Mouse (Mus musculus) liver, adult 2 months (tissue): Measurements from ENCODE around the gene Wnt5b. TPM values are rescaled to one million over a fixed set of nuclear protein-coding genes. Genes with fewer than 3 reads are reported as not detected.

Experiments
- DNase-seq: peaks from one replicate; pipeline ENCODE4 v3.0.0-alpha.2; 2011; ENCODE audit warnings: low read depth, low spot score; ENCODE audit errors: extremely low read depth
- H3K27ac ChIP-seq: fragments of 200-500 bp; replicated peaks from 2 replicates; pipeline ENCODE4 v1.5.1; 2012; ENCODE audit warnings: low read depth, mild to moderate bottlenecking, control low read depth, inconsistent platforms, low read length; ENCODE audit not compliant: insufficient read depth
- H3K27me3 ChIP-seq: fragments of 200-500 bp; 2 replicates; pipeline ENCODE4 v1.6.1; 2012; ENCODE audit warnings: mild to moderate bottlenecking, moderate library complexity, low read length, inconsistent platforms; ENCODE audit not compliant: control insufficient read depth, insufficient read depth
- H3K36me3 ChIP-seq: fragments of 200-500 bp; 2 replicates; pipeline ENCODE4 v1.6.1; 2012; ENCODE audit warnings: low read length, inconsistent platforms; ENCODE audit not compliant: control insufficient read depth, insufficient read depth
- H3K4me1 ChIP-seq: fragments of 200-500 bp; 2 replicates; pipeline ENCODE4 v1.6.1; 2011; ENCODE audit warnings: low read length; ENCODE audit not compliant: control insufficient read depth, insufficient read depth
- H3K4me3 ChIP-seq: fragments of 200-500 bp; 2 replicates; pipeline ENCODE4 v1.5.1; 2011; ENCODE audit warnings: low read depth, mild to moderate bottlenecking, control low read depth, low read length, moderate library complexity; ENCODE audit not compliant: insufficient read depth
- H3K79me2 ChIP-seq: fragments of 200-500 bp; 2 replicates; pipeline ENCODE4 v1.6.1; 2012; ENCODE audit warnings: inconsistent platforms, mild to moderate bottlenecking, low read length, moderate library complexity; ENCODE audit not compliant: control insufficient read depth, insufficient read depth
- H3K9ac ChIP-seq: fragments of 200-500 bp; 2 replicates; pipeline ENCODE4 v1.6.1; 2012; ENCODE audit warnings: low read depth, mild to moderate bottlenecking, control low read depth, inconsistent platforms, low read length
- CTCF ChIP-seq: fragments of 200-500 bp; IDR thresholded peaks from 2 replicates; pipeline ENCODE4 v1.5.1; 2011; ENCODE audit warnings: low read depth, low read length, control low read depth
- POLR2A ChIP-seq: fragments of 200-500 bp; IDR thresholded peaks from 2 replicates; pipeline ENCODE4 v1.6.1; 2011; ENCODE audit warnings: low read length, control low read depth; ENCODE audit not compliant: insufficient read depth; ENCODE audit errors: extremely low read depth
- WGBS: fragments of 180-500 bp; shearing (Covaris S2); methylation state at CpG from one replicate; pipeline ENCODE4 v1.1.7; 2018; 5-methylcytosine and 5-hydroxymethylcytosine counted together
- polyA plus RNA-seq: library from polyadenylated mRNA; depleted of rRNA; stranded (reverse); fragments of >200 nt; gene quantifications from 2 replicates; pipeline ENCODE4 v1.2.3, GENCODE M21; 2012
- total RNA-seq: library from RNA; depleted of rRNA; stranded (reverse); fragments of >200 nt; gene quantifications from 2 replicates; pipeline ENCODE4 v1.2.3, GENCODE M21; 2014

The Wnt5b gene
- total and polyA plus RNA-seq, 2 experiments = 4.7 to 5.8 TPM

GRCm38 (mm10) chr6:119405310-119405709, 138.8 kb downstream of the Wnt5b start:
- DNase-seq = peak; percentile 92
- Histone ChIP-seq H3K27ac (peak overlapping the region; percentile 97), H3K4me3 (no peak overlapping the region), H3K27me3 (no peaks in the 10 kb centered on the region), H3K79me2 (peaks cover 3% of the 10 kb centered on the region; the same call in 1 of the 2 replicates), H3K4me1 (peaks cover 47% of the 10 kb centered on the region), H3K36me3 (peaks cover 41% of the 10 kb centered on the region), H3K9ac (peak overlapping the region; percentile 60)
- TF ChIP-seq CTCF (no peak), POLR2A (no peak)
- 19% methylated on average over 7 of the region's 7 CpGs for WGBS

DNA sequence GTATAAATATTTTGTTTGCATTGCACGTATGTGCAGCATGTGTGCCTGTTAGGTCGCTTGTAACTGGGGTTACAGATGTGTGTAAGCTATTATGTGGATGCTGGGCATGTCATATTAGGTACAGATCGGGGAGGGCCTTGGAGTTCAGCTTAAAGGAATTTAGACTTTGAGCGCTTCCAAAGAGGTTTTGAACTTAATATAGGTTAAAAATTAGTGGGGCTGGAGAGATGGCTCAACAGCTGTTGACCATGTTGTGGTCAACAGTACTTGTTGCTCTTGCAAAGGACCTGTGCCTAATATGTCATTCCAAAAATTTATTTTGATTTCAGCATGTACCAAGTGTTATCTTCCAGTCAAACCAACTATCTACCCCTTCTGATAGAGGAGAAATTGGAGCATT, 139.3 kb downstream of the Wnt5b start:
- 30% methylated on average over 4 of the region's 4 CpGs for WGBS

GRCm38 (mm10) chr6:119402976-119403375, 141.2 kb downstream of the Wnt5b start:
- Histone ChIP-seq H3K27ac (peak overlapping the region; percentile 74), H3K9ac (no peak overlapping the region), H3K4me3 (no peak overlapping the region), H3K79me2 (peaks cover 3% of the 10 kb centered on the region; the same call in 1 of the 2 replicates), H3K27me3 (no peaks in the 10 kb centered on the region), H3K36me3 (peaks cover 46% of the 10 kb centered on the region), H3K4me1 (peaks cover 52% of the 10 kb centered on the region)
- peak; percentile 74 for DNase-seq
- no peak for TF ChIP-seq POLR2A
- no peak for TF ChIP-seq CTCF
- 26% methylated on average over 3 of the region's 3 CpGs for WGBS

More for the DNA sequence above, 139.3 kb downstream of the Wnt5b start:
- peaks cover 3% of the 10 kb centered on the region; the same call in 1 of the 2 replicates for H3K79me2 ChIP-seq
- H3K4me1 ChIP-seq = peaks cover 50% of the 10 kb centered on the region
- peak overlapping the region; percentile 18 for H3K27ac ChIP-seq
- peaks cover 41% of the 10 kb centered on the region for H3K36me3 ChIP-seq
- TF ChIP-seq CTCF = no peak
- no peak for TF ChIP-seq POLR2A
- no peak overlapping the region for H3K9ac ChIP-seq
- H3K27me3 ChIP-seq = no peaks in the 10 kb centered on the region
- DNase-seq = peak; percentile 52
- H3K4me3 ChIP-seq = no peak overlapping the region

- WGBS = 39% methylated on average over 8 of the region's 8 CpGs
- TF ChIP-seq POLR2A = no peak
- TF ChIP-seq CTCF = no peak
- Histone ChIP-seq H3K4me1 (peaks cover 54% of the 10 kb centered on the region), H3K36me3 (peaks cover 51% of the 10 kb centered on the region), H3K4me3 (no peak overlapping the region), H3K27ac (peak overlapping the region; percentile 74), H3K27me3 (no peaks in the 10 kb centered on the region), H3K79me2 (peaks cover 3% of the 10 kb centered on the region; the same call in 1 of the 2 replicates), H3K9ac (0 out of 2 replicates have a peak overlapping the region, but pooled peaks have one; percentile 6)
- DNase-seq = peak; percentile 52
Observed at GRCm38 (mm10) chr6:119401545-119402304, 142.4 kb downstream of the Wnt5b start.

DNA sequence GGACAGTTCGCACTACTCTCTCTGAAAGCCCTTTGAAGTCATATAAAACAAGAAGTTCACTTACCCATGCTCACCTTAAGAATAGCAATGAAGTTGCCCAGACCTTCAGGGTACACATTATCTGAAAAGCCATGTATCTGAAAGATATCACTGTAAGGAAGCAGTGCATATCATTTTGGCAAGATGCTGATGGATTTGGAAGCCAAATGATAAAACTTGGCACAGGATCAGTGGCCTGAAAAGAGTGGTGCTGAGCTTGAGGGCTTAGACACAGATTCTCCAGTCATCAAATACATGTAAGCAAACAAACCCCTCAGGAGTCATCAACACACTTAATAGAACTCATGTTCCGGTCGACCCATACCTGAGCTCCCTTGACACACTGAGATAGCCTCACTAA, 143.5 kb downstream of the Wnt5b start:
- 44% methylated on average over 3 of the region's 3 CpGs for WGBS

DNA sequence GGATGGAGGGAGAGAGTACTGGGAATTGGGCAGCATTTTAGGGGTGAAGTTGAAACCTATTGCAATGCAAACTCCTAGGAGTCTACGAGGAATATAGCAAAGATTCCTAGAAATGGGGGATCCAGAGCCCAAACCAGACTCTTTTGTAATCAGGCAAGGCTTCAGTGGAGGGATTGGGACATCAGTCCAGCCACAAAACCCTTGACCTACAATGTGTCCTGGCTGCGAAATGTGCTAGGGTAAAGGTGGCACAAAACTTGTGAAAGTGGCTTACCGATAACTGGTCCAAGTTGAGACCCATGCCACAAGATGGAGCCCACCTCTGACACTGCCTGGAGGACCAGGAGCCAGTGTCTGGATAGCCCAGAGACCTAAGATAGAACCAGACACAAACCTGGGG, 144.8 kb downstream of the Wnt5b start:
- WGBS = 27% methylated on average over 3 of the region's 3 CpGs
- Histone ChIP-seq H3K36me3 (peaks cover 42% of the 10 kb centered on the region), H3K9ac (no peak overlapping the region), H3K4me1 (peaks cover 52% of the 10 kb centered on the region), H3K4me3 (no peak overlapping the region), H3K27me3 (no peaks in the 10 kb centered on the region), H3K79me2 (peaks cover 6% of the 10 kb centered on the region; the same call in 1 of the 2 replicates), H3K27ac (peak overlapping the region; percentile 60)
- peak; percentile 84 for DNase-seq
- TF ChIP-seq CTCF (no peak), POLR2A (no peak)

More for the DNA sequence above, 143.5 kb downstream of the Wnt5b start:
- TF ChIP-seq POLR2A (no peak), CTCF (no peak)
- peak overlapping the region; percentile 60; the same call in 1 of the 2 replicates for H3K27ac ChIP-seq
- no peaks in the 10 kb centered on the region for H3K27me3 ChIP-seq
- peaks cover 3% of the 10 kb centered on the region; the same call in 1 of the 2 replicates for H3K79me2 ChIP-seq
- H3K36me3 ChIP-seq = peaks cover 45% of the 10 kb centered on the region
- no peak overlapping the region for H3K4me3 ChIP-seq
- no peak overlapping the region for H3K9ac ChIP-seq
- peak; percentile 71 for DNase-seq
- H3K4me1 ChIP-seq = peaks cover 48% of the 10 kb centered on the region
